Mouse (Mus musculus): ENCODE results near the gene Tbc1d1.

Tbc1d1 gene

GRCm38 (mm10) chr5:64375851-64376250, 219.7 kb downstream of the Tbc1d1 start:
- in situ Hi-C loops (cut with MboI; ENCODE audit: low sequenced_read_pairs), result no loop called here

GRCm38 (mm10) chr5:64376466-64376865, 220.4 kb downstream of the Tbc1d1 start:
- in situ Hi-C loops (cut with MboI; ENCODE audit: low sequenced_read_pairs), result no loop called here

GRCm38 (mm10) chr5:64377705-64378104, 221.6 kb downstream of the Tbc1d1 start:
- in situ Hi-C loops (cut with MboI; ENCODE audit: low sequenced_read_pairs), result no loop called here

- in situ Hi-C loops (cut with MboI; ENCODE audit: low sequenced_read_pairs), result no loop called here
Observed at GRCm38 (mm10) chr5:64378591-64379275, 222.6 kb downstream of the Tbc1d1 start.

- in situ Hi-C loops (cut with MboI; ENCODE audit: low sequenced_read_pairs), result loop anchor here (10.0 kb wide), 1 partner anchor 435 kb away; no protein-coding TSS in a partner anchor
Observed at GRCm38 (mm10) chr5:64379829-64380228, 223.7 kb downstream of the Tbc1d1 start.

- in situ Hi-C loops (cut with MboI; ENCODE audit: low sequenced_read_pairs), result loop anchor here (10.0 kb wide), 1 partner anchor 434 kb away; no protein-coding TSS in a partner anchor
Observed at GRCm38 (mm10) chr5:64380698-64381375, 224.7 kb downstream of the Tbc1d1 start.

GRCm38 (mm10) chr5:64381538-64381937, 225.4 kb downstream of the Tbc1d1 start:
- in situ Hi-C loops (cut with MboI; ENCODE audit: low sequenced_read_pairs), result loop anchor here (10.0 kb wide), 1 partner anchor 433 kb away; no protein-coding TSS in a partner anchor

GRCm38 (mm10) chr5:64382451-64383057, 226.4 kb downstream of the Tbc1d1 start:
- in situ Hi-C loops (cut with MboI; ENCODE audit: low sequenced_read_pairs), result loop anchor here (10.0 kb wide), 1 partner anchor 432 kb away; no protein-coding TSS in a partner anchor

GRCm38 (mm10) chr5:64383215-64383614, 227.1 kb downstream of the Tbc1d1 start:
- in situ Hi-C loops (cut with MboI; ENCODE audit: low sequenced_read_pairs), result loop anchor here (10.0 kb wide), 1 partner anchor 432 kb away; no protein-coding TSS in a partner anchor

GRCm38 (mm10) chr5:64384546-64384945, 228.4 kb downstream of the Tbc1d1 start:
- in situ Hi-C loops (cut with MboI; ENCODE audit: low sequenced_read_pairs), result loop anchor here (10.0 kb wide), 1 partner anchor 430 kb away; no protein-coding TSS in a partner anchor

GRCm38 (mm10) chr5:64386996-64387395, 230.9 kb downstream of the Tbc1d1 start:
- in situ Hi-C loops (cut with MboI; ENCODE audit: low sequenced_read_pairs), result loop anchor here (10.0 kb wide), 1 partner anchor 428 kb away; no protein-coding TSS in a partner anchor

- in situ Hi-C loops (cut with MboI; ENCODE audit: low sequenced_read_pairs), result loop anchor here (10.0 kb wide), 1 partner anchor 425 kb away; no protein-coding TSS in a partner anchor
Observed at GRCm38 (mm10) chr5:64389202-64389929, 233.3 kb downstream of the Tbc1d1 start.

GRCm38 (mm10) chr5:64391346-64391745, 235.2 kb downstream of the Tbc1d1 start:
- in situ Hi-C loops (cut with MboI; ENCODE audit: low sequenced_read_pairs), result no loop called here

GRCm38 (mm10) chr5:64392426-64393020, 236.4 kb downstream of the Tbc1d1 start:
- in situ Hi-C loops (cut with MboI; ENCODE audit: low sequenced_read_pairs), result no loop called here

GRCm38 (mm10) chr5:64393530-64393929, 237.4 kb downstream of the Tbc1d1 start:
- in situ Hi-C loops (cut with MboI; ENCODE audit: low sequenced_read_pairs), result no loop called here

GRCm38 (mm10) chr5:64398155-64398554, 242.1 kb downstream of the Tbc1d1 start:
- in situ Hi-C loops (cut with MboI; ENCODE audit: low sequenced_read_pairs), result no loop called here

- in situ Hi-C loops (cut with MboI; ENCODE audit: low sequenced_read_pairs), result no loop called here
Observed at GRCm38 (mm10) chr5:64400742-64401141, 244.6 kb downstream of the Tbc1d1 start.

All from CH12F3 (cell line).